Mouse (Mus musculus) liver, embryonic 15.5 days (tissue): ENCODE results near the gene Sidt1. TPM values are rescaled to one million over a fixed set of nuclear protein-coding genes. Genes with fewer than 3 reads are reported as not detected.
A peak's percentile ranks its signal among the peaks of the same experiment; 100 is the strongest.

Source experiments
- ATAC-seq: fragments of 200-750 bp; cut with Nextera tagmentation; 2 replicates; pipeline ENCODE4 v1.8.0; 2017; ENCODE audit warnings: moderate number of reproducible peaks, mild to moderate bottlenecking, moderate library complexity; ENCODE audit not compliant: insufficient read depth
- H3K27ac ChIP-seq: fragments of 300-500 bp; sonication (generic); replicated peaks from 2 replicates; pipeline ENCODE4 v1.5.1; 2015; ENCODE audit warnings: mild to moderate bottlenecking, inconsistent platforms
- H3K27me3 ChIP-seq: fragments of 300-500 bp; sonication (generic); 2 replicates; pipeline ENCODE4 v1.6.1; 2015; ENCODE audit warnings: mild to moderate bottlenecking, inconsistent platforms
- H3K36me3 ChIP-seq: fragments of 300-500 bp; sonication (generic); replicated peaks from 2 replicates; pipeline ENCODE4 v1.6.1; 2015; ENCODE audit warnings: moderate library complexity, mild to moderate bottlenecking, inconsistent platforms
- H3K4me1 ChIP-seq: fragments of 300-500 bp; sonication (generic); replicated peaks from 2 replicates; pipeline ENCODE4 v1.6.1; 2015; ENCODE audit warnings: inconsistent platforms
- H3K4me2 ChIP-seq: fragments of 300-500 bp; sonication (generic); 2 replicates; pipeline ENCODE4 v1.6.1; 2015; ENCODE audit warnings: moderate library complexity, mild to moderate bottlenecking, inconsistent platforms
- H3K4me3 ChIP-seq: fragments of 300-500 bp; sonication (generic); replicated peaks from 2 replicates; pipeline ENCODE4 v1.5.1; 2015; ENCODE audit warnings: mild to moderate bottlenecking, inconsistent platforms
- H3K9ac ChIP-seq: fragments of 300-500 bp; sonication (generic); 2 replicates; pipeline ENCODE4 v1.6.1; 2015; ENCODE audit warnings: moderate library complexity, mild to moderate bottlenecking, inconsistent platforms
- H3K9me3 ChIP-seq: fragments of 300-500 bp; sonication (generic); replicated peaks from 2 replicates; pipeline ENCODE4 v1.6.1; 2016; ENCODE audit warnings: inconsistent platforms
- WGBS: fragments of 180-500 bp; shearing (Covaris S2); methylation state at CpG from one replicate; pipeline ENCODE4 v1.1.7; 2015; ENCODE audit warnings: mixed read lengths; ENCODE audit not compliant: insufficient replicate concordance; 5-methylcytosine and 5-hydroxymethylcytosine counted together
- polyA plus RNA-seq: library from polyadenylated mRNA; unstranded; fragments of >200 nt; fragmentation: Nextera tagmentation; extraction: Ambion mirVana; gene quantifications from 2 replicates; pipeline ENCODE4 v1.2.1, GENCODE M21; 2015

Sidt1 gene
- polyA plus RNA-seq, 1 experiment from 2014 or later = 0.03 TPM

DNA sequence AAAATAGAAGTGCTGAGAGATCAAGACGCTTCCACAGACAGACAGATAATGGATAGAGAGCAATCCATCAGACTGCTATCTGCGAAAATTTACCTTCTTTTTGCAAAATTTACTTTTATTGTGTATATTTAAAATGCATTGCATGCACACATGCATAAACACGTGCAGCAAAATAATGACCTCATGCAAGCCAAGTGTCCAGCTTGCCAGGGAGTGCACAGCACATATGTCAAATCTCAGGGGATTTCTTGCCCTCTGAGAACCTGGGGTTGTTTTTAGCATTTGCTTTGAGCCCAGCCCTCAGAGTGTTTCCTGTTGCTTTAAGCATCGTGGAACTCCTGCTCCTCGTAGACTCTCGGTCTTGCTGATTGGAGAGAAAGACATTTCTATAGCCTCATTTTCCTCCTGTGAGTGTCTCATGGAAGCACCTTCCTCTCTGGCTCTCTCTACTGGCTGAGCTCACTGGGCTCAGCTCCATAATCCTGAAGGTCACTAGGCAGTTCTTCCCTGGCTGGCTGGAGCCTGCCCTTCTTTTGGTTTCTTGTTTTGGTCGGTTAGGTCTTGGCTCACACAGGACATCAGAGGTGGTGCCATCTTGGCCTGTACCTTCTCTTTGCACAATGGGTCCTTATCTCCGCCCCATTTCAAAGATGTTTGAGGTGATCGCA, 61.5 kb downstream of the Sidt1 start:
- Histone ChIP-seq H3K9me3 (no peaks in the 10 kb centered on the region), H3K9ac (no peak overlapping the region), H3K27ac (no peak overlapping the region), H3K4me1 (peaks cover 6% of the 10 kb centered on the region), H3K36me3 (no peaks in the 10 kb centered on the region), H3K4me2 (no peak overlapping the region), H3K4me3 (no peak overlapping the region), H3K27me3 (no peaks in the 10 kb centered on the region)
- ATAC-seq = no peak
- WGBS = 49% methylated on average over 9 of the region's 9 CpGs

DNA sequence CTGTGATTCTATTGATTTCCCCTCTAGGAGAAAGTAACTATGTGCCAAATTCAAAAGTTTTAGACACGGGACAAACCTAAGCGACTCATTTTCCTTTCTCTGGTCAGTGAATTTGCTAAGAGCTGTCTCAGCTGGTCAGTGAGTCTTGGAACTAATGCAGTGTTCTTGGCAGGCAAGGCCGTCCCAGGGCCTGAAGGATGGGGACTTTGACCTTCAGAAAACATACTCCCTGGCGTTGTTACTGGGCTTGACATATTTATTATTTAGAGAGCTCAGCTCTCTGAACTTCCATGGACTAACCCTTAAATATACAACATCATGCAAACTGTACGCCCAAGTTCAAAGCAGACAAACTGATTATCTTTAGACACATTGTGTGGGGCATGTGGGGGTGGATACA, 62.4 kb downstream of the Sidt1 start:
- H3K4me1 ChIP-seq = peaks cover 15% of the 10 kb centered on the region
- H3K27ac ChIP-seq = no peak overlapping the region
- no peak overlapping the region for H3K4me2 ChIP-seq
- WGBS = 55% methylated on average over 5 of the region's 5 CpGs
- no peaks in the 10 kb centered on the region for H3K27me3 ChIP-seq
- H3K36me3 ChIP-seq = no peaks in the 10 kb centered on the region
- no peak overlapping the region for H3K9ac ChIP-seq
- ATAC-seq = no peak
- no peak overlapping the region for H3K4me3 ChIP-seq
- no peaks in the 10 kb centered on the region for H3K9me3 ChIP-seq

- 57% methylated on average over 6 of the region's 6 CpGs for WGBS
- Histone ChIP-seq H3K27me3 (no peaks in the 10 kb centered on the region), H3K27ac (no peak overlapping the region), H3K9ac (no peak overlapping the region), H3K4me1 (peaks cover 23% of the 10 kb centered on the region), H3K4me3 (no peak overlapping the region), H3K9me3 (no peaks in the 10 kb centered on the region), H3K36me3 (no peaks in the 10 kb centered on the region), H3K4me2 (no peak overlapping the region)
- no peak for ATAC-seq
These were observed 63.4 kb downstream of the Sidt1 start for GRCm38 (mm10) chr16:44269578-44269977.

DNA sequence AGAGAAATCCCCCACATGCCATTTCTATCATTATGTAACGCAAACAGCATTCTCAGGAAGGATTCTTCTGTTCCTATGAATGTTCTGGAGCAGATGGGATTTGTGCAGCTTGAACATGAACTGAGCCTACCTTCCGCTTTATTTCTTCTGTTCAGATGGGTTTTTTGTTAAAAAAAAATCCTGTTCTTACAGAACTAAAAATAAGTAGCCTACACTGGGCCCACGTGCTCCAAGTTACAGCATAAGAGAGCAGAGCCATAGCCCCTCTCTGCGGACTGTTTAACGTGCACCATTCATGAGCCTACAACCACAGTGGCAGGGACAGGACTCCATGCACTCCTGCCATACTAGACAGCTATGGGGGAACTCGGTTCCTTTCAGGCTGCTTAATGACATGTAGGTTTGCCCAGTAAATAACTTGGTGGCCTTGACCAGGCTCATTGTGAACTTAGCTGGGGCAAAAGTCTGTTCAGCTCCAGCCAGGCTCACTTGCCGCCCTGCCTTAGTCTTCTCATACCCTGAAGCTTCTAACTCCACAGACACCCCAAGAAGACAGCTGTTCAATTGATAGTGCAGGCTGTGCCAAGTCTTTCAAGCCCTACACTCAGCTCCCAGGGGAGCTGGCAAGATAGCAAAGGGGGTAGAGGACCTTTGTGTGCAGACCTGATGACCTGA, 64.3 kb downstream of the Sidt1 start:
- H3K36me3 ChIP-seq = no peaks in the 10 kb centered on the region
- H3K9me3 ChIP-seq = no peaks in the 10 kb centered on the region
- H3K9ac ChIP-seq = no peak overlapping the region
- H3K4me3 ChIP-seq = no peak overlapping the region
- H3K4me2 ChIP-seq = no peak overlapping the region
- WGBS = 71% methylated on average over 7 of the region's 7 CpGs
- peaks cover 24% of the 10 kb centered on the region for H3K4me1 ChIP-seq
- ATAC-seq = no peak
- no peaks in the 10 kb centered on the region for H3K27me3 ChIP-seq
- no peak overlapping the region for H3K27ac ChIP-seq

DNA sequence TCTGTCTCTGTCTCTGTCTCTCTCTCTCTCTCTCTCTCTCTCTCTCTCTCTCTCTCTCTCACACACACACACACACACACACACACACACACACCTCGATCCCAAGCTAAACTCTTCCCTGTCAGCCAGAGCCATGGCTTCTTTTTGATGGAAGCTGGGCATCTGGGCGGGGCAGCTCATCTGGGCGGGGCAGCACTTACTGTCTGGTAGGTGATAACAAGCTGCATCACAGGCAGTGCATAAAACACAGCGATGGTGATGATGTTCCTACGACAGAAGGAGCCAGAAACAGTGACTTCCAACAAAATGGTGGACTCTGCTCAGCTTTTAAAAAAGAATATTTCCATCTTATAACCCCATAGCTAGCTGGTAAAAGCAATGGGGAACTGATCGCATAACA, 67.4 kb downstream of the Sidt1 start:
- WGBS = 40% methylated on average over 6 of the region's 6 CpGs
- Histone ChIP-seq H3K36me3 (no peaks in the 10 kb centered on the region), H3K4me3 (no peak overlapping the region), H3K27me3 (no peaks in the 10 kb centered on the region; the same call in 1 of the 2 replicates), H3K4me2 (peak overlapping the region; percentile 36), H3K27ac (no peak overlapping the region), H3K9ac (no peak overlapping the region), H3K9me3 (no peaks in the 10 kb centered on the region), H3K4me1 (peaks cover 24% of the 10 kb centered on the region)
- peak; percentile 85 for ATAC-seq

GRCm38 (mm10) chr16:44264916-44265315, 68.1 kb downstream of the Sidt1 start:
- Histone ChIP-seq H3K27me3 (no peaks in the 10 kb centered on the region; the same call in 1 of the 2 replicates), H3K4me3 (no peak overlapping the region), H3K36me3 (no peaks in the 10 kb centered on the region), H3K9ac (no peak overlapping the region), H3K4me2 (no peak overlapping the region), H3K4me1 (peaks cover 24% of the 10 kb centered on the region), H3K27ac (no peak overlapping the region), H3K9me3 (no peaks in the 10 kb centered on the region)
- 57% methylated on average over 2 of the region's 2 CpGs for WGBS
- no peak for ATAC-seq

- 57% methylated on average over 3 of the region's 3 CpGs for WGBS
- no peak for ATAC-seq
- no peak overlapping the region for H3K27ac ChIP-seq
These were observed 75.5 kb downstream of the Sidt1 start for GRCm38 (mm10) chr16:44257476-44257875.

DNA sequence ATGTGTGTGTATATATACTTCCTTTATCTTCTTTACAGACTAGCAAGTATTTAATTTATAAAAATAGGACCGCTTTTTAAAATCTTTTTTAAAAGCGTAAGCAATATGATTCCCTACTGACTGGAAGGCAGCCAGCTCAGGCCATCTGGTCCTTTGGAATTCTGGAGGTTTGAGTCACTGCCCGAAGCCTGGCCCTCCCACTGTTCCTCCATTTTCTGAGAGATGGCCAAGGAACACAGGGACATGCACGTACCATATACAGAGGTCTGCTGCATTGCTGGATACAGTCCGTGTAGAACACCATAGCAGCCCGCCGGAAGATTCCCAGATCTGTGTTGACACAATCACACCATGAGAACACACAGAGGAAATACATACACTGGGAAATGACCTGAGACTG, 78.3 kb downstream of the Sidt1 start:
- H3K9me3 ChIP-seq = no peaks in the 10 kb centered on the region
- no peaks in the 10 kb centered on the region for H3K4me1 ChIP-seq
- H3K27ac ChIP-seq = no peak overlapping the region
- 68% methylated on average over 7 of the region's 7 CpGs for WGBS
- H3K36me3 ChIP-seq = no peaks in the 10 kb centered on the region
- H3K4me3 ChIP-seq = no peak overlapping the region
- no peak overlapping the region for H3K4me2 ChIP-seq
- no peaks in the 10 kb centered on the region for H3K27me3 ChIP-seq
- ATAC-seq = no peak
- H3K9ac ChIP-seq = no peak overlapping the region

More at GRCm38 (mm10) chr16:44257476-44257875, 75.5 kb downstream of the Sidt1 start:
- Histone ChIP-seq H3K4me2 (no peak overlapping the region), H3K9ac (no peak overlapping the region), H3K4me1 (no peaks in the 10 kb centered on the region), H3K36me3 (no peaks in the 10 kb centered on the region), H3K9me3 (no peaks in the 10 kb centered on the region), H3K4me3 (no peak overlapping the region), H3K27me3 (no peaks in the 10 kb centered on the region; the same call in 1 of the 2 replicates)

DNA sequence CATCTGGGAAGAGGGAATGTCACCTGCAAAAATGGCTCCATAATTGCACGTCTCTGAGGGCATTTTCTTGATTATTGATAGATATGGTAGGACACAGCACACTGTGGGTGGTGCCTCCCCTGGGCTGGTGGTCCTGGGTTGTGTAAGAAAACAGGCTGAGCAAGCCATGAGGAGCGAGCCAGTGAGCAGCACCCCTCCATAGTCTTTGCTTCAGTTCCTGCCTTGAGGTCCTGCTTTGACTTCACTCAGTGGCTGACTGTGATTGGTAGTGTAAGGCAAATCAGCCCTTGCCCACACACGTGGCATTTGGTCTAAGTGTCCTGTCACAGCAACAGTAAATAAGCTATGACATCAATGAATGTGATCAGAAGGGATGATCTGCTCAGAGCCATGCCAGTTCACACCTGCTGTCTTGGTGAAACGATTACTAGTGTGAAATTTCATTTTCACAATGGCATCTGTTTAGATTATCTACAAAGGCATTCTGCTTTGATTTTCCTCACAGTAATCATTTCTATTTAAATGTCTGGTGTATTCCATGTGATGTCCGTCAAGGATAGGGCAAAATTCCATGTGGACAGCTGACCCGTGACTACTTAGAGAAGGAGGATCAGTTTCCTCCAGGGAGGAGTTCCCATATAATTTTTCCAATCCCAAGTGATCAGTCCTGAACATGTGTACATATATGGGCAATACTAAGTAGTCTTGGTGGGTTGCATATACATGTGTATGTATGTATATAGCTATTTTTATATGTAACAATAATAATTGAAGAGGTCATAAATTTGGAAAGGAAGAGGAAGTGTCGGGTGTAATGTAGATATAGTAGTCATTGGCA, 79.0 kb downstream of the Sidt1 start:
- WGBS = 52% methylated on average over 7 of the region's 7 CpGs
- Histone ChIP-seq H3K27me3 (no peaks in the 10 kb centered on the region), H3K9me3 (no peaks in the 10 kb centered on the region), H3K27ac (no peak overlapping the region), H3K4me3 (no peak overlapping the region), H3K4me2 (no peak overlapping the region), H3K4me1 (no peaks in the 10 kb centered on the region), H3K36me3 (no peaks in the 10 kb centered on the region), H3K9ac (no peak overlapping the region)
- no peak for ATAC-seq

DNA sequence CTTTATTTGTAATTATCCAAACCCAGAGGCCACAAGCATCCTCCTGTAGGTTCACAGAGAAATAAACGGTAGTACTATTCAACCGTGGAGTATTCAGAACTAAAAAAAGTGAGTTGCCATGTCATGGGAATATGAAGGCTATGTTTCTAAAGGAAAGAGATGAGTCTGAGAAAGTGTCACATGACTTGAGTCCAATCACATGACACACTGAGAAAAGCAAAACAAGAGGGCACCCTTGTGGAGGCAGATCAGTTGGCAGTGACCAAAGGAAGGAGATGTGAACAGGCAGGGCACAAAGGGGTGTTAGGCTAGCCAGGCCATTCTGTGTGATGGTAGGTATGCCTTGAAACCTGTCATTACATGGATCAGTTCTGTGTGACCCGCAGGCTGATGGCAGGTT, 80.3 kb downstream of the Sidt1 start:
- Histone ChIP-seq H3K4me2 (no peak overlapping the region), H3K4me3 (no peak overlapping the region), H3K27ac (no peak overlapping the region), H3K36me3 (no peaks in the 10 kb centered on the region), H3K9ac (no peak overlapping the region), H3K27me3 (no peaks in the 10 kb centered on the region), H3K4me1 (no peaks in the 10 kb centered on the region), H3K9me3 (no peaks in the 10 kb centered on the region)
- ATAC-seq = no peak
- WGBS = 66% methylated on average over 3 of the region's 3 CpGs

DNA sequence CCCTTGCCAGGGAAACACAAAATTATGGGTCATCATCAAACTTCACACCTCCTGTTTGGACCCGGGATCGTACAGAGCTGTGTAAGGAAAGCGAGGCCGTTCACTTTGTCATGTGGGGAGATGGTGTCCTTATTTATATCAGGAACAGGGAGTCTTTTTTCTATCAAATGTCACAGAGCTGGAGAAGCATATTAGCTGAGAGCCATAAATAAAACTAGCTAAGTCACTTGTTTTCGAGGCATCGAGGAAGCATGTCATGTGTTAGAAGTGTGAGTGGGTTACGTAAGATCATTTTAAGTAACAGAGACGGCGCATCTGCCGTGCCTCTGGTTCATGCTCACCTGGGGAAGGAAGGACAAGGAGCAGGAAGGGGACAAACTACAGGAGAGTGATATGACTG, 83.0 kb downstream of the Sidt1 start:
- H3K27me3 ChIP-seq = no peaks in the 10 kb centered on the region
- ATAC-seq = no peak
- WGBS = 70% methylated on average over 10 of the region's 10 CpGs
- no peak overlapping the region for H3K4me3 ChIP-seq
- H3K27ac ChIP-seq = no peak overlapping the region
- no peaks in the 10 kb centered on the region for H3K9me3 ChIP-seq
- no peak overlapping the region for H3K9ac ChIP-seq
- no peaks in the 10 kb centered on the region for H3K36me3 ChIP-seq
- no peak overlapping the region for H3K4me2 ChIP-seq
- H3K4me1 ChIP-seq = no peaks in the 10 kb centered on the region
